Mouse (Mus musculus) kidney, adult 2 months (tissue): ENCODE results near the gene Mier1. TPM values are rescaled to one million over a fixed set of nuclear protein-coding genes. Genes with fewer than 3 reads are reported as not detected.
A peak's percentile ranks its signal among the peaks of the same experiment; 100 is the strongest.

ENCODE experiments used
- DNase-seq: peaks from one replicate; pipeline ENCODE4 v3.0.0; 2021
- H3K27ac ChIP-seq: fragments of 200-500 bp; 2 replicates; pipeline ENCODE4 v1.5.1; 2012; ENCODE audit warnings: low read depth, low read length, control low read depth, inconsistent platforms; ENCODE audit not compliant: insufficient read depth
- H3K27me3 ChIP-seq: fragments of 200-500 bp; replicated peaks from 2 replicates; pipeline ENCODE4 v1.6.1; 2012; ENCODE audit warnings: mild to moderate bottlenecking, moderate library complexity, low read length, inconsistent platforms; ENCODE audit not compliant: control insufficient read depth, insufficient read depth
- H3K36me3 ChIP-seq: fragments of 200-500 bp; 2 replicates; pipeline ENCODE4 v1.6.1; 2012; ENCODE audit warnings: mild to moderate bottlenecking, moderate library complexity, low read length, inconsistent platforms; ENCODE audit not compliant: control insufficient read depth, insufficient read depth
- H3K4me1 ChIP-seq: fragments of 200-500 bp; 2 replicates; pipeline ENCODE4 v1.6.1; 2011; ENCODE audit warnings: low read length; ENCODE audit not compliant: control insufficient read depth, insufficient read depth
- H3K4me3 ChIP-seq: fragments of 200-500 bp; 2 replicates; pipeline ENCODE4 v1.5.1; 2011; ENCODE audit warnings: mild to moderate bottlenecking, low read depth, low read length, control low read depth; ENCODE audit not compliant: insufficient read depth
- CTCF ChIP-seq: fragments of 200-500 bp; conservative IDR thresholded peaks from 2 replicates; pipeline ENCODE4 v1.5.1; 2011; ENCODE audit warnings: low read depth, mild to moderate bottlenecking, control low read depth, low read length, moderate library complexity, mixed read lengths; ENCODE audit not compliant: insufficient read depth, insufficient read length
- POLR2A ChIP-seq: fragments of 200-500 bp; IDR thresholded peaks from one replicate; pipeline ENCODE4 v1.6.1; 2011; ENCODE audit warnings: low read depth, low read length, control low read depth
- WGBS: fragments of 180-500 bp; shearing (Covaris S2); methylation state at CpG from one replicate; pipeline ENCODE4 v1.1.7; 2018; 5-methylcytosine and 5-hydroxymethylcytosine counted together
- polyA plus RNA-seq: library from polyadenylated mRNA; depleted of rRNA; stranded (reverse); fragments of >200 nt; gene quantifications from 2 replicates; pipeline ENCODE4 v1.2.3, GENCODE M21; 2012; rRNA removed

Mier1 gene
- polyA plus RNA-seq, 1 experiment: 10.6 TPM

- no peak overlapping the region for H3K27ac ChIP-seq
- TF ChIP-seq CTCF (no peak), POLR2A (no peak)
- H3K4me1 ChIP-seq: no peaks in the 10 kb centered on the region
- no peaks in the 10 kb centered on the region for H3K27me3 ChIP-seq
- DNase-seq: no peak
- no peak overlapping the region for H3K4me3 ChIP-seq
- H3K36me3 ChIP-seq: no peaks in the 10 kb centered on the region; the same call in 1 of the 2 replicates
- whole genome bisulfite sequencing: 68% methylated on average over 4 of the region's 4 CpGs
These were observed 84.9 kb downstream of the Mier1 start for GRCm38 (mm10) chr4:103199086-103199485.

- H3K4me1 ChIP-seq: no peaks in the 10 kb centered on the region
- WGBS: 93% methylated on average over 1 of the region's 1 CpGs
- H3K36me3 ChIP-seq: peaks cover 2% of the 10 kb centered on the region
- TF ChIP-seq CTCF (no peak), POLR2A (no peak)
- H3K4me3 ChIP-seq: no peak overlapping the region
- no peak for DNase-seq
- no peaks in the 10 kb centered on the region for H3K27me3 ChIP-seq
- no peak overlapping the region for H3K27ac ChIP-seq
These were observed 85.9 kb downstream of the Mier1 start for GRCm38 (mm10) chr4:103200046-103200445.

GRCm38 (mm10) chr4:103203646-103204045 is 89.5 kb downstream of the Mier1 start:
- Histone ChIP-seq H3K36me3 (peaks cover 6% of the 10 kb centered on the region), H3K4me1 (no peaks in the 10 kb centered on the region), H3K27ac (no peak overlapping the region), H3K4me3 (no peak overlapping the region), H3K27me3 (no peaks in the 10 kb centered on the region)
- WGBS: 82% methylated on average over 2 of the region's 2 CpGs
- DNase-seq: no peak
- no peak for TF ChIP-seq POLR2A
- TF ChIP-seq CTCF: no peak

- no peak overlapping the region for H3K4me3 ChIP-seq
- TF ChIP-seq POLR2A: no peak
- no peak for TF ChIP-seq CTCF
- H3K36me3 ChIP-seq: peaks cover 8% of the 10 kb centered on the region
- peaks cover under 1% of the 10 kb centered on the region; the same call in 1 of the 2 replicates for H3K4me1 ChIP-seq
- H3K27me3 ChIP-seq: no peaks in the 10 kb centered on the region
- no peak overlapping the region for H3K27ac ChIP-seq
- DNase-seq: no peak
- whole genome bisulfite sequencing: 89% methylated on average over 1 of the region's 1 CpGs
These were observed 94.4 kb downstream of the Mier1 start for GRCm38 (mm10) chr4:103208553-103208952.

GRCm38 (mm10) chr4:103213859-103214497 is 99.8 kb downstream of the Mier1 start:
- Histone ChIP-seq H3K4me1 (peaks cover 22% of the 10 kb centered on the region), H3K36me3 (peaks cover 2% of the 10 kb centered on the region; the same call in 1 of the 2 replicates), H3K27ac (peak overlapping the region; percentile 75), H3K27me3 (no peaks in the 10 kb centered on the region), H3K4me3 (peak overlapping the region; percentile 100)
- no peak for TF ChIP-seq CTCF
- TF ChIP-seq POLR2A: no peak
- WGBS: 3% methylated on average over 30 of the region's 30 CpGs
- peak; percentile 11 for DNase-seq

GRCm38 (mm10) chr4:103214498-103214924 is 100.3 kb downstream of the Mier1 start:
- TF ChIP-seq CTCF (no peak), POLR2A (peak; percentile 30)
- H3K36me3 ChIP-seq: no peaks in the 10 kb centered on the region; the same call in 1 of the 2 replicates
- under 1% methylated on average over 48 of the region's 48 CpGs for WGBS
- H3K4me1 ChIP-seq: peaks cover 22% of the 10 kb centered on the region
- peak overlapping the region; percentile 100 for H3K4me3 ChIP-seq
- no peaks in the 10 kb centered on the region for H3K27me3 ChIP-seq
- peak overlapping the region; percentile 75 for H3K27ac ChIP-seq
- DNase-seq: peak; percentile 74

Other genes with a start within 250 kb of the Mier1 start
- gene Tctex1d1, start 135.8 kb upstream of the Mier1 start, polyA plus RNA-seq: 0.23 TPM in 1 of 2 replicates, not detected in the other
- gene Insl5, start 87.5 kb upstream of the Mier1 start, polyA plus RNA-seq: 0.75 TPM in 1 of 2 replicates, not detected in the other
- gene Wdr78, start 165 bp downstream of the Mier1 start, polyA plus RNA-seq: 1.7 and 1.8 TPM in 2 replicates
- gene Slc35d1, start 100.8 kb downstream of the Mier1 start, polyA plus RNA-seq: 13.3 and 15.9 TPM in 2 replicates
- not detected in 2 replicates for gene 4921539E11Rik, start 176.5 kb downstream of the Mier1 start, polyA plus RNA-seq
- 17.5 and 19.3 TPM in 2 replicates for gene Oma1, start 199.4 kb downstream of the Mier1 start, polyA plus RNA-seq